Mouse (Mus musculus) lung, postnatal 14 days (tissue): ENCODE results near the gene Lrba.

Experiments used
- DNase-seq: peaks from one replicate; pipeline ENCODE4 v3.0.0; 2021

Lrba gene

DNA sequence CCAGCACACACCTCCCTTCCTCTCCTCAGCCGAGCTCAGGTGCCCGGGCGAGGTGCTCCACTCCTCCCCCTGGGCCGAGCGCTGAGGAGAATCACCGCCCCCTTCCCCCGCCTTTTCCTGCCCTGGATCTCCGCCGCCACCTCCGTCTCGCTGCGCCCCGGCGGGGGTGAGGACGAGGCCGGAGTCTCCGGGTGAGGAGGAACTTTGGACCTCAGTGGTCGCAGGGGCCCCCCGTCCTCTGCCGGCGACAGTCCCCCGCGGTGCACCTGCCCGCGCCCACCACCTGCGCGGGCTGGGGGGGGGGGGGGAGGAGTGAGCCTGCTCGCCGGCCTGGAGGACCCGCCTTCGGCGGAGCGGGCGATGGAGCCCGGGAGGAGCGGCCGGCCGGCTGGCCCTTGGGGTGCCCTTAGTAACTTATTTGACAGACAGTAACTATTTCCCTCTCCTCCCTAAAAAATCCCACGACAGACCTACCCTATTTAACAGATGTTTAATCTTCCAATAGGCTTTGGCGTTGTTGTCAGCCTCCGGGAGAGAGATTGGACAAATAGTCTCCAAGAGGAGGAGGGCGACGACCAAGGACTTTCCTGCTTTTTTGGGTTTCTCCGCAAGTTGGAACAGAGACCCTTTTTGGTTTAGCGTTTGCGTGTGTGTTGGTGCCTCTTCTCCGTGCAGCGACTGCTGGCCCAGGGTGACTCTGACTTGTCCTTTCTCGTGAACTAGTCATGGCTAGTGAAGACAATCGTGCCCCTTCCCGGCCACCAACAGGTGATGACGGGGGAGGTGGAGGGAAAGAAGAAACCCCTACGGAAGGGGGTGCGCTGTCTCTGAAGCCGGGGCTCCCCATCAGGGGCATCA is at the start of gene Lrba:
Lrba (plus strand) TSS at position 117 of the 858 bp plus-strand sequence.
- DNase-seq: peak; percentile 78

DNA sequence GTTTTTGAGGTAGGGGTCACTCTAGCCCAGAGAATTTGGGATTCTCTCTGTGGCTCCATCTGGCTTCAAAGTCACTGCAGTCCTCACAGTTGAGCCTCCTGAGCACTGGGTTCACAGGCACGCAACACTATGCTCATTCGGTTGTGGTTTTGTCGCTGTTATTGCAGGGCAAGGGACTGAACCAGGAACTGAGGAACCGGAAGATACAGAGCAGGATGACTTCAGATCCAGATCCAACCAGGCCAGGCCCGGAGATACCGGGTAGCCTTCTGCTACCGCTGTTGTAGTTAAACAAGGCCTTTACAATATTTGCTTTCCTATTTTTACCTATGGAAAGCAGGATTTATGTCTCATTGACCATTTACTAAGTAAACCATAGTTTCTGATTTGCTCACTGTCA is 44.8 kb upstream of the Lrba start:
- no peak for DNase-seq

DNA sequence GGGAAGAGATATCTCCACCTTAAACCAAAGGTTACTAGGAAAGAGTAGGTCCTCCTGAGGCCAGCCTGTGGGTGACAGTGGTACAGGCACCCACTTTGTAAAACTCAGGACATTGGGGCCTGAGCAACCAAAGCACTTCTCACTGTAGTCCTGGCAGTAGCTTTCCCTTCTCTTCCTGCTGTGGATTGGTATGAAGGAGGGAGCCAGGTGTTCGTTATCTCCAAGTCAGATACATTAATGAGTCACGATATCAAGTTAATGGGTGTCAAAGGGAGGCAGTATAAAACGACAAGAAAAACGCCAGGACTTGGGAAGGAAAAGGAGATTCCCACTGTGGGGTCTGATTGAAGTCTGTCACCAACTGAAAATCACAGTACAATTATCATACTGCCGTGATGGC is 43.4 kb upstream of the Lrba start:
- DNase-seq: no peak

DNA sequence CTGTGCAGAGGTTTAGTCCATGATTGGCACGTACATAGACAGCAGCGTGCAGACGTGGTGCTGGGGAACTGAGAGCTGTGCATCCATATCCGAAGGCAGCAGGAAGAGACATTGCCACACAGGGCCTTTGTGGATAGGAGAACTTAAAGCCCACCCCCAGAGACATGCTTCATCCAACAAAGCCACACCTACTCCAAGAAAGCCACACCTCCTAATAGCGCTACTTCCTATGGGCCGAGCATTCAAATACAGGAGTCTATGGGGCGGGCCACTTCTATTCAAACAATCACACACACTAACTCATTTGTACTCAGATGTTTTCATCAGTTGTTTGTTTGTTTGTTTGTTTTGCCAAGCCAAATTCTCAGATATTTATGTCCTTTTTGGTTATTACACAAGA is 39.9 kb upstream of the Lrba start:
- no peak for DNase-seq

DNA sequence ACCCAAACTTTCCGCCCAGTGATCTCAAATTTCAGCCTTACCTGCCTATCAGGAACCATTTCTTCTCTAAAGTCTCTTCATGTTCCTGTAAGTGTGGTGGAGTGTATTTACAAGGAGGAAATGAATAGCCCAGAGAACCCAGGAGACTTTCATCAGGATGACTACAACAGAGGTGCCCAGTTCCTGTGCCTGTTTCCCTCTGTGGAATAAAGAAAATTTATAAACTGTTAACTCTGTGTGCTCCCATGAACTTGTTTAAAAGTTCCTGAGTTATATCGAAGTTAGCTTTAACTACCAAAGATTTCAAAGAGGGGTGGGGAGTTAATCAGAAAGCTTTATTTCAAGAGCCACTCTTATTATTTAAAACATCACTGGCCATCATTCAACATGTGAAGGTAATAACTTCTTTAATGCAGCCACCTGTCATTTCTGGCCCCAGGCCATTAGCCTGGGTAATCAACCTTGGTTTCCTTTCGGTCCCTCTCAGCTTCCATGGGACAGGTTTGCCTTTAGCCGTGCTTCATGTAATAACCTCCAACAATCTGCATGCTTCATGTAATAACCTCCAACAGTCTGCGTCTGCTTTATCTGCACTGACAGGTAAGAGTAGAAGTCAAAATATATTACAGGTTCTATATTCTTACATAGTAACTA is 36.6 kb upstream of the Lrba start:
- DNase-seq: no peak

DNA sequence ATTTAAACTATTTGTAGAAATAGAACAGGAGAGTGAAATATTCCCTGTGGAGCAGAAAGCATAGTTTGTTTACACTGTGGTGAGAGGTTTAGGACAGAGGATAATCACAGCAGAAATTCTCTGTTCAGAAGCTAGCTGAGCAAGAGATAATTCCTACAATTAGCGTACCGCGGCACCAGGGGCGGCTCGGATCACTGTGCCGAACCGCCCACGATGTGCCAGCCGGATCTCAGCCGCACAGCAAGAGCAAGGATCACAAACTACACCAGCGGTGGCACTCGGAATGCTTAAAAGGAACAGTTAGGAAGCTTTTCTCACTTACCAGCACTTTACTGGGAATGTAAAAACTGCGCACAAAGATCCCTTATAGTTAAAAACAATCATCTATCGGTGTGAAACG is 28.5 kb upstream of the Lrba start:
- DNase-seq: no peak

DNA sequence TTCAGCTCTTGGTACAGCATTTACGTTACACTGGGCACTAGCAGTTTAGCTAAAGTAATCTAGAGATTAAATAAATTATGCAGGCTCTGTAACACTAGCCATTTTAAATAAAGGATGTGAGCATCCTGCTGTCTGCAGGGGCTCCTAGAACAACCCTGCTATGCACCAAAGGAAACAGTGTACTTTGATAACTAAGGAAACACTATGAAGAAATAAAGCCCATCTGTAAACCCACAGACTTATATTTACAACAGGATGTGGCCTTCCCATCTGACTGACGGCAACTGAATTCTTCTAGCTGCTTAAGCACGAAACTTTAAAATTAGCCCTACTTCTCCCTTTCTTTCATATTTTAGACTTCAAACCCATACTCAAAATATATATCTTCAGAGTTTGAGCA is 28.0 kb upstream of the Lrba start:
- DNase-seq: no peak

DNA sequence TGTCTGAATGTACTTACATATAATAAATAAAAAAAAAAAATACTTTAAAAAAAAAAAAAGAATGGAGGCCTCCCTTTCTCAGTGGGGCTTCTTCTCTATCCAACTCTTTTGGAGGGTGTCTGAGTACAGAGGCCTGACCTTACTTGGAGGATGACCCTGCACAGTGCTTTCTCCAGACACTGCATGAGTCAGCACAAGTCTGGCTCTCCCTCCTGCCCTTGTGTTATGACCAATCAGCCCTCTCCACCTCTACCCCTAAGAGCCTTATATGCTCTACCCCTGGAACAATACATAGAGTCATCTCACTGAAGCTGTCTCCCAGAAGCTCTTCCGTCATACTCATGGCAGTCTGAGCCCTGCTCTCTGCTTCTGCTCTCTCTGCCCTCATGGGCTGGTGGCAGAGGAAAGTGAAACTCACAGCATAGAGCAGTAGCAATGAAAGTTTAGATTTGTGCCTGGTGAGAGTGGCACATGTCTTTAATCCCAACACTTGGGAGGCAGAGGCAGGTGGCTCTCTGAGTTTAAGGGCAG is 22.8 kb upstream of the Lrba start:
- no peak for DNase-seq

DNA sequence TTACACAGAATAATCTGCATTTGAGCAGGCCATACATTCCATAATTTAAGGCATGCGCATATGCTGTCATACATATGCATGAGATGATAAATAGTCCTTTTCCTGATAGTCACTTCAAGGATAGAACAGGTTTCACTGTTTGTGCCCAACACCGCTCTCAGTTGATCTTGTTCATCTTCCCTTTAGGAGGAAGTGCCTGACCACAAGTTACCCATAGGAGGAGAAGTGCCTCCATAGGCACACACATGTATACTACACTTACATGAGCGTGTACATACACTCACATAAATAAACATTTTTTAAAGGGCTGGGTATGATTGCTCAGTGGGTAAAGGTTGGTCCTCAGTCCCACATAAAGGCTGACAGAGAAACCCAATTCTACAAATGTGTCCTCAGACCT is 22.0 kb upstream of the Lrba start:
- DNase-seq: no peak

DNA sequence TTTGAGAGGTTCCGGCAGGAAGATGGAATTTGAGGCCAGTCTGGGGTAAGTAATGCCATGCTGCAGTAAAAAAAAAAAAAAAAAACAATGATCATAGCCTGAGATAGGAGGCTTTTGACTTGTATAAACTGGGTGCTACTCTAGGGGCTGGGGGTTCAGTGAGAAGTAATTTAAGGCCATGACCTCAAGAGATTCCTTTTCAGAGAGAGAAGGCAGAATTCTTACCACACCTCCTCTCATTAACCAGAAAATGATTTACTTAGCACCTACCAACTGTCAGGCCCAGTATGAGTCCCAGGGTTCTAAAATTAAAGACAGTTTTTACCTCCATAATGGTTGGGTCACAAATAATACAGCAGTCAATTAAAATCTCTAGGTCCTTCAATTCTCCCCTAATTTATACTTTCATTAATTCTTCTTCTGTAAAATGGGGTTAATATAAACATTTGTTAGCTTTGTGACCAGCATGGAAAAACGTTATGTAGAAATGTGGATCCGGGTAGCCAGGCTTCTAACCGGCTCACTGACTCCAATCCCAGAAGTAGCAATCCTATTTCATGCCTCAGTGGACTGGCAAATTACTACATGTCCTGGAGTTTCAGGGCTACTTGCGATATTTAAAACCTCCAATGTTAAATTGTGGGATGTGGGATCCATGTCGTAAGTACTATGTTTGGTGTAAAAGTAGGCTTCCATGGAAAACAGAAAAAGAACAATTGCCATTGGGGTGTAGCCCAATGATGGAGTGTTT is 19.7 kb upstream of the Lrba start:
- no peak for DNase-seq

DNA sequence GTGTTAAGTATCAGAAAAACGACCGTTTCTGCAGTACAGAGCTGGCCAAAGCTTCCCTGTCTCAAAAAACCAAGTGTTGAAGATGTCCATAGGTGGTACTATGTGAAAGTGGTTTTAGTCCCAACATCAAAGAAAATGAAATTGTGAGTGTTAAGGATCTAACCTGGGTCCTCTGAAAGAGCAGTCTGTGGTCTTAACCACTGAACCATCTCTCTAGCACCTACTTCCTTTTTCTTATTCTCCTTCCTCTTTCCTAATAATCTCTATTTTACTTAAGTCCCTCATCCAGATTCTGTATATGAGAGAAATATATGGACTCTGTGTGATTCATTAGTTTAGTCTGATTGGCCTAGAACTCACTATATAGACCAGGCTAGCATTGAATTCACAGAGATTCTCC is 17.9 kb upstream of the Lrba start:
- DNase-seq: no peak

DNA sequence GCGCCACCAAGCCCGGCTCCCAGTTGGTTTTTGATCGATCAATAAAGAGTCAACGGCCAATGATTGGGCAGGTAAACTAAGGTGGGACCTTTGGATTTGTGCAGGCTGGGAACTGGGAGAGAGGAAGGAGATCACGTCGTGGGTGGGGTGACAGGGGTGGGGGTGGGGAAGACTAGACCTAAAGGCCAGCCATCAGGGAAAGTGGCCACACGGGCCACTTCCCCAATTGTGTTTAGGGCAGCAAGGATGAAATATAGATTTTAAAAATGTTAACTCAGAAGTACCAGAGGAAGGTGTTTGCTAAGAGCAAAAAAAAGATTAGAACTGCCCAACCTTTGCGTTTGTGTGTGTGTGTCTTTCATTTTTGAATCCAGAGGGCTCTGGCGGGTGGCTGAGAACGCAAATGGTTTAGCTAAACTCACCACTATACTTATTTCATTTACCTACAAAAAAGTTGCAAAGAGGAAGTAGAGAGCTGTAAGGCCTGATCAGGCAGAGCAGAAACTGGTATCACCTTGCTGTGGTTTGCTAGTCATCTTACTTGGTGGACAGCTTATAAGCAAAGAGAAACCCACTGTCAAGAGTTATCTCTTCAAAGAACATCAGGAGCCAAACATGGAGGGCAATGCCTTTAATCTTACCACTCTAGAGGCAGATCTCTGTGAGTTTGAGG is 14.1 kb upstream of the Lrba start:
- DNase-seq: no peak

DNA sequence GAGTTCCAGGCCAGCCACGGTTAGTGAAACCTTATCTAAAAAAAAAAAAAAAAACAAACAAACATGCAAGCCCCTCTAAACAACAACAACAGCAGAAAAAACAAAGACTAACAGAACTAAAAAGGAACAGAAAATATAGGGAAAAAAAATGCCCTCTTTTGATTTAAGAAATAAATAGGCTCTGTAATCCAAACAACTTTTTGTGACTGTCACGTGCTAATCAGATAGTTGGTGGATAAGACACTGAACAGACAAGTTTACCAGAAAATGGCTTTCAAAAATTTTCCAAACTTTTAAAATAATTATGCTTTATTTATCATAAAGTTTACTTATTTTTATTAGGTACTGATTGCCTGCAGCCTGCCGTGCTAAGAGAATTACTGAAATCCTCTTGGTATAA is 13.5 kb upstream of the Lrba start:
- no peak for DNase-seq

DNA sequence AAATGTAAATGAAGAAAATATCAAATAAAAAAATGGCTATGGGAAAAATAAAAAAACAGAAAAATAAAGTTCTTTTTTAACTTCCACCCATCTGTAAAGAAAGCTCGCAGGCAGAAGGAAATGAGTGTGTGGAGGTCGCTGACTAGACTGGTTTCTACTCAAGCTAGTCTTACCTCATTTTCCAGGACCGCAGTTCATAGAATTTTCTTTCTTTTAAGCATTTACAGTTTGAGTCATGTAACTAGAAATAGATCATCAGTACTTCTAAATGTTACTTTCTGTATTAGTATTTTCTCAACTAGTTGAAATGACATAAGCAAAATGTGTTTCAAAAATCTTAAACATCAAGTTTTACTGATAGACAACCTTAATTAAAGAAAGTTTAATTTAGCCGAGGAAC is 10.2 kb upstream of the Lrba start:
- no peak for DNase-seq

DNA sequence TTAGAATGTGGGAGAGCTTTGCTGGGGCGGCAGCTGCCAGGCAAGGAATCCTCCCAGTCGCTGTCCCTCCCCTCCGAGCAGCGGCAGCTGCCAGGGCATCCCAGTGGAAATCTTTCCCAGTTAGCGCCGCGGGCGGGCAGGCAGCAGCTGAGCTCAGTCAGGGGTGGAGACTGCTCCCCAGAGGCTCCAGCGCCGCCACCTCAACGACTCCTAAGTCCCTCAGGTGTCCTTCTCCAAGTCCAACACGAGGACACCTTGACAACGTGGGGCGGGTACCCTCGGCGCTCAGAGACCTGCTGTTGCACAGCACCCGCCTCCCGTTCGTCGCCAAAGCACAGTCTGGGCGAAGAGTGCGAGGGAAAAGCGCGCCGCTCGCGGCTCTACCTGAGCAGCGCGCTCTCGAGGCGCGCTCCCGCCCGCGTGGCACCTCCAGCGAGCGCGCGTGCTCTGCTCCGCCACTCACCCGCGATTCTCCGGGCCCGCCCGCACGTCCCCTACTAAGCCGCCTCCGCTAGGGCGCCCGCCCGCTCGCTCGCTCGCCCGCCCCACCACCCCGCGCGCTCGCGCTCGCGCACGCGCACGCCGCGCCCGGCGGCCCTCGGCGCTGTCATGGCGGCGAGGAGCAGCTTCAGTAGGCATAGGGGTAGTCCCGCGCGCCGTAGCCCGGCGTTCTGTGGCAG is 706 bp upstream of the Lrba start:
- DNase-seq: peak; percentile 85

DNA sequence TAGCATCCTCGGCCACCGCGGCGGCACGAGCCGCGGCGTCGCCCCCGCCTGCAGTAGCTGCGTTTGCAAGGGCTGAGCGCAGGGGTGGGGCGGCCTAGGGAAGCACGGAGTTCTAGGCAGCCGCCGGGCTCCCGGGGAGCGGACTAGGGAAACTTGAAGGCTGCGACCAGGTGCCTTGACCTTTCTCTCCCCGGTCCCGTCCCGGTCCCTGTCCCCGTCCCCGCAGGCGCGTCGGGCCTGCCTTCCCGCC is 241 bp upstream of the Lrba start:
- no peak for DNase-seq

DNA sequence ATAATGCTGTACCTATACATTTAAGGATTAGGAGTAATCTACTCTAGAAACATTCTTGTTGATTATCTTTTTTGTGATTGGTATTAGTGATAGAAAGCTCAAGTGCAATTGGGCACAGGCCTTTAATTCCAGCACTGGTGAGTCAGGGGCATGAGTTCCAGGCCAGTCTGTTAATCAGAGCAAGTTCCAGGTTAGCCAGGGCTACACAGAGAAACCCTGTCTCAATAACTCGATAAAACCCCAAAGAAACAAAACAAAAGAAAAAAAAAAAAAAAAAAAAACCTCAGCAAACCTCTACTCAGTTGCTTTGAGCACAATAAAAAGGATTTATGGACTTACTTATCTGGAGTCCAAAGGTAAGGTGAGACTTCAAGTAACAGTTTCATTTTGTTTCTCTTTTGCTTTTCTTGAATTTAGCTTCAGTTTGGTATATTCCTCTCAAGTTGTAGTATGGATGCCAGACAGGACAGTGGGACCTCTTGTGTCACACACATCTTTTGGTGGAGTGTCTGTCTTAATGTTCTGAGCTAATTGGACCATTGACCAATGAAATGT is 7.1 kb downstream of the Lrba start:
- no peak for DNase-seq

DNA sequence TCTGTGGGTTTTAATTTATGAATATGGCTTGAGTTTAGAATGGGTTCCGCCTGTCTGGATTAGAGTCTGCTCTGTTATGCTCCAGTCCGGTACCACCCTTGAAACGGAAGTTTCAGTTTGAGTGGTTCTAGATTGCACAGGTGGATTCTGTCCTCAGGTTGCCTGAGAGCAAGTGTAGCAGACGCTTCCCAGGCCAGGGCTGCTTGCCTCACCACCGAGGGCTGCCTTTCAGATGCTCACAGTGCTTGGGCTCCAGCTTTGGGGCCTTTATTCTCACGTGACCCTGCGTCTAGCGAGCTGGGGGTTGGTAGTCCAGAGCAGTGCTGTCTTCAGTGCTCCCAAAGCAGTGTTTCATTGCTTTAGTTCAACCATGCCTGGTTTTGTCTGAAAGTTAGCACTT is 22.7 kb downstream of the Lrba start:
- DNase-seq: no peak

DNA sequence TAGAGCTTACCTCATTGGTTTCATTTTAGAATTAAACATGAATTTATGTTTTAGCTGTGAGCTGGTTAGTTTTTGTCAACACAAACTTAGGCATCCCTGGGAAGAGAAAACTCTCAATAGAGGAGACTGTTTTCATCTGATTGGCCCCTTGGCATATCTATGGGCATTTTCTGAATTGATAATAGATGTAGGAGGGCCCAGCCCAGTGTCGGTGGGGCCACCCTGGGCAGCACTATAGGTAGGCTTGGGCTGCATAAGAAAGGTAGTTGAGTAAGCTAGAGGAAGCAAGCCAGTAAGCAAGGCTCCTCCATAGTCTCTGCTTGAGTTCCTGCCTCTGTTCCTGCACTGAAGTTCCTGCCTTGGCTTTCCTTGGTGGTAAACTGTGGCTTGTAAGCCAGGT is 26.7 kb downstream of the Lrba start:
- DNase-seq: no peak

DNA sequence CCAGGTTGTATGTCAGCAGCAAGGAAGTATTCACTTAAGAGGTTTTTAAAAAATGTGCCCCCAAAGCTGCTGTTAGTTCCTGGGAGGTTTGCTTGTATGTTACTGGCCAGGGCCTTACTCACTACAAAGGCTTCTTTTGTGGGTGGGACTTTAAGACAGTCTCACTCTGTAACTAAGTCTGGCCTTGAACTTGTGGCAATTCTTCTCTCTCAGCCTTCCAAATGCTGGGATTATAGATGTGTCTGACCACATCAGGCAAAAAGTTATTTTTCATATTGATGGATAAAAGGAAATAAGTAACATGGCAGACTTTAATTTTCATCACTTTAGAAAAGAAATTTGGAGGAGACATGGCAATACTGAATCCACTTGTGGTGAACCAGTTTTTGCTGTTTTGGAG is 28.1 kb downstream of the Lrba start:
- DNase-seq: no peak

DNA sequence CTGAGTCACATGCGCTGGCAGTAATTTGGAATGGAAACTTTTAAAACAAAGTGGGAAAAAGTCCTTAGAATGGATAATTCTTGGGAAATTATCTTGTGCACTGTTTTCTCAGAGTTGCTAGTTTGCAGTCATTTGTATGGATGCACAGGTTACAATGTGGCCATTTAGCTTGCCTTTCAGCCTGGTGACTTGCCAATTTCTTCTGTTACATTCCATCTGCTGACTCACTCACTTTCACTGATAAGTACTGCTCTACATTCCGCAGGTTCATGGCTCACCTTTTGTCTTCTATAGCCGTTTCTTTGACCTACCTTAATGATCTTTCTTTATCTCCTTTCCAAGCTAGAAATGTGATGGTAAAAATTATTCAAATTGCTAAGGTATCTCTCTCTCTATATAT is 28.6 kb downstream of the Lrba start:
- peak; percentile 17 for DNase-seq

DNA sequence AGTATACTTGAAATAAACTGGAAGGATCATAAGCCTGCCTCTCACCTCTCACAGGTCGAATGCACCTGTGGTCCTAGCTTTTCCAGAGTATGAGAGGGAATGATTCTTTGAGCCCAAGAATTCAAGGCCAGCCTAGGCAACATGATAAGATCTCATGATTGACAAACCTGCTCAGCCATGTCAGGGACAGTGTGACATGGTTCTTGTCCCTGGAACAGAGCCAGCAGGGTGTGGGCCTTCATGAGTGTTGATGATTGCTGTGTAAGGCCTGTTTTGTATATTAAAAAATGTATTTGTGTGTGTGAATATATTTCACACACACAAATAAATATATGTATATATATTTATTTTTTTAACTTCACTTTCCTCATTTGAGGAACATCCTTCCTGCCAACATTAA is 29.3 kb downstream of the Lrba start:
- no peak for DNase-seq
